Mouse (Mus musculus) retina, adult 2 months (tissue): ENCODE data around the gene Mcl1.

Experiments
- DNase-seq: peaks from one replicate; pipeline ENCODE4 v3.0.0-alpha.2; 2012; ENCODE audit warnings: low read depth, low spot score

Mcl1 gene

GRCm38 (mm10) chr3:95706273-95706672, 47.7 kb downstream of the Mcl1 start:
- DNase-seq, result no peak

- DNase-seq, result no peak
Measured at GRCm38 (mm10) chr3:95707497-95707896, 48.9 kb downstream of the Mcl1 start.

GRCm38 (mm10) chr3:95709044-95709443, 50.5 kb downstream of the Mcl1 start:
- DNase-seq, result no peak

- no peak for DNase-seq
Measured at GRCm38 (mm10) chr3:95709967-95710366, 51.4 kb downstream of the Mcl1 start.
